9 mouse cellular contexts compared by ENCODE assay signal in genomic region chr17:73108888-73109259, GRCm38 (mm10). TPM values are rescaled to one million over a fixed set of nuclear protein-coding genes. Genes with fewer than 3 reads are reported as not detected.
DNase-seq lines count a peak whose midpoint lies in the region; ATAC-seq and TF ChIP-seq lines count a peak whose summit lies in the region.
"Had no signal": no experiment of that assay in that cellular context is flagged by ENCODE, and none has a peak within 500 bp of the region (broad histone marks: within the 10 kb centered on the region; RNA-seq: fewer than 3 reads in every experiment).

No protein-coding gene starts in this region.

- H3K9ac ChIP-seq in heart, embryonic 16.5 days (ENCODE audit: low read length): peak overlapping the region; percentile 88; the same call in 1 of the 2 replicates
- peak overlapping the region; percentile 81 for H3K9ac ChIP-seq in hindbrain, postnatal 0 days (replicated peaks; ENCODE audit: low read length)
- peak overlapping the region; percentile 73; the same call in 1 of the 2 replicates for H3K9ac ChIP-seq in midbrain, embryonic 15.5 days

- H3K27me3 ChIP-seq in heart, embryonic 16.5 days (ENCODE audit: control insufficient read depth, insufficient read depth, low read length): no peaks in the 10 kb centered on the region
- no peaks in the 10 kb centered on the region for H3K27me3 ChIP-seq in hindbrain, postnatal 0 days (ENCODE audit: insufficient read depth, low read length)
- H3K27me3 ChIP-seq in midbrain, embryonic 15.5 days (replicated peaks): no peaks in the 10 kb centered on the region

- no peak for TF ChIP-seq CTCF in hindbrain, postnatal 0 days (IDR thresholded peaks at IDR 0.05; ENCODE audit: low read depth)

- no peaks in the 10 kb centered on the region for H3K36me3 ChIP-seq in heart, embryonic 16.5 days (ENCODE audit: control insufficient read depth, insufficient read depth)
- H3K36me3 ChIP-seq in hindbrain, postnatal 0 days (ENCODE audit: insufficient read depth, low read length): no peaks in the 10 kb centered on the region
- H3K36me3 ChIP-seq in midbrain, embryonic 15.5 days (replicated peaks): no peaks in the 10 kb centered on the region

- 69% methylated on average over 7 of the region's 7 CpGs for WGBS in heart, embryonic 16.5 days
- WGBS in hindbrain, postnatal 0 days: 85% methylated on average over 7 of the region's 7 CpGs
- 86% methylated on average over 7 of the region's 7 CpGs for WGBS in midbrain, embryonic 15.5 days

- peak overlapping the region; percentile 4; the same call in 1 of the 2 replicates for H3K27ac ChIP-seq in heart, embryonic 16.5 days (ENCODE audit: low read length)
- H3K27ac ChIP-seq in hindbrain, postnatal 0 days: no peak overlapping the region
- H3K27ac ChIP-seq in midbrain, embryonic 15.5 days: no peak overlapping the region

- ATAC-seq in heart, embryonic 16.5 days (replicated peaks; ENCODE audit: extremely low read depth, insufficient read depth, low FRiP score): no peak
- no peak for ATAC-seq in hindbrain, postnatal 0 days
- ATAC-seq in midbrain, embryonic 15.5 days (replicated peaks): no peak
- ATAC-seq in megakaryocyte-erythroid progenitor cell, adult 5-6 weeks (replicated peaks; ENCODE audit: low FRiP score, low TSS enrichment, poor library complexity, severe bottlenecking): no peak

- H3K4me1 ChIP-seq in heart, embryonic 16.5 days (ENCODE audit: control insufficient read depth, insufficient read depth, low read length): peaks cover 24% of the 10 kb centered on the region
- H3K4me1 ChIP-seq in hindbrain, postnatal 0 days (ENCODE audit: insufficient read depth, low read length): no peaks in the 10 kb centered on the region
- peaks cover 14% of the 10 kb centered on the region for H3K4me1 ChIP-seq in midbrain, embryonic 15.5 days

- H3K9me3 ChIP-seq in heart, embryonic 16.5 days (replicated peaks; ENCODE audit: control insufficient read depth, low read length): no peaks in the 10 kb centered on the region
- H3K9me3 ChIP-seq in hindbrain, postnatal 0 days (ENCODE audit: low read length): no peaks in the 10 kb centered on the region
- H3K9me3 ChIP-seq in midbrain, embryonic 15.5 days: no peaks in the 10 kb centered on the region

- peak overlapping the region; percentile 84 for H3K4me2 ChIP-seq in heart, embryonic 16.5 days (ENCODE audit: low read depth, low read length)
- H3K4me2 ChIP-seq in hindbrain, postnatal 0 days (ENCODE audit: low read depth, low read length): peak overlapping the region; percentile 88
- peak overlapping the region; percentile 79 for H3K4me2 ChIP-seq in midbrain, embryonic 15.5 days

- DNase-seq in heart, adult 18-20 months: no peak
- peak; percentile 3 for DNase-seq in c-Kit-positive CD71-positive TER-119-positive erythroid progenitor cells, embryonic 14.5 days (ENCODE audit: low spot score)
- no peak for DNase-seq in hindbrain, postnatal 0 days (ENCODE audit: low spot score)
- no peak for DNase-seq in urinary bladder, adult 18-20 months (ENCODE audit: low spot score in 2 of 2)
- DNase-seq in ovary, postnatal 14 days (ENCODE audit: low spot score): no peak
- DNase-seq: embryo, embryonic 11 days had no signal

- peak overlapping the region; percentile 78 for H3K4me3 ChIP-seq in heart, embryonic 16.5 days (ENCODE audit: low read length)
- peak overlapping the region; percentile 85 for H3K4me3 ChIP-seq in hindbrain, postnatal 0 days (ENCODE audit: low read length)
- H3K4me3 ChIP-seq in midbrain, embryonic 15.5 days: peak overlapping the region; percentile 67

RNA-seq across cellular contexts. Expression of gene Lclat1, which starts 1.1 kb away (rescaled TPM):
- 39.5 and 49.2 TPM in 2 replicates for polyA plus RNA-seq in heart, embryonic 16.5 days (2015; fragmentation: Nextera tagmentation; extraction: Ambion mirVana)
- total RNA-seq in heart, adult 18-20 months (2021): 10 to 100 TPM; 97.3 to 97.5 TPM
- total RNA-seq in hindbrain, postnatal 0 days (2014; rRNA removed): 37.1 and 47.7 TPM in 2 replicates
- polyA plus RNA-seq in hindbrain, postnatal 0 days (2015; fragmentation: Nextera tagmentation; extraction: Ambion mirVana): 8.9 and 9.8 TPM in 2 replicates
- 11.1 and 11.5 TPM in 2 replicates for polyA plus RNA-seq in midbrain, embryonic 15.5 days (2015; fragmentation: Nextera tagmentation; extraction: Ambion mirVana)
- 6.8 and 8.7 TPM in 2 replicates for total RNA-seq in megakaryocyte-erythroid progenitor cell, adult 5-6 weeks (2014; fragmentation: Nextera tagmentation)
- total RNA-seq in megakaryocyte-erythroid progenitor cell, adult 5-6 weeks (2017): 7.5 and 16.8 TPM in 2 replicates
